Mouse (Mus musculus) thymus, postnatal 25 days (tissue): Measurements from ENCODE around the gene Tipin.
"Not testable (repeated sequence)": the region's sequence is repeated elsewhere in the genome, so short reads cannot be mapped to it uniquely, and the experiment has no call there.

Experiments
- DNase-seq: peaks from one replicate; pipeline ENCODE4 v3.0.0; 2022

The Tipin gene

DNA sequence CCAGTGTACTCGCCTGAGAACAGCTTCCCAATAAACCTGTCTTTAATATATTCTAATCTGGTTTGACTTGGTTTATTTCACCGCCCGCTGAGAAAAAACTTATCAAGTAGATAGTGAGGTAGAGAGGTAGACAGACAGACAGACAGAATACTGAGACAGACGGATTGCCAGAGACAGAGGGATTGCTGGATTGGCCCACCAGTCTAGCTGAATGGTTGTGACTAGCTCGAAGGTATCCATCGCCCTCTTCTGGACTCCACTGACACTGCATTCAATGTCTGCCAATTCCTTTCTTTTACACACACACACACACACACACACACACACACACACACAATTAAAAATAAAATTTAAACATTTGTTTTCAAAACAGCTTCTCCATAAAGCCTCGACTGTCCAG, 8.8 kb upstream of the Tipin start:
- DNase-seq = peak; percentile 23

DNA sequence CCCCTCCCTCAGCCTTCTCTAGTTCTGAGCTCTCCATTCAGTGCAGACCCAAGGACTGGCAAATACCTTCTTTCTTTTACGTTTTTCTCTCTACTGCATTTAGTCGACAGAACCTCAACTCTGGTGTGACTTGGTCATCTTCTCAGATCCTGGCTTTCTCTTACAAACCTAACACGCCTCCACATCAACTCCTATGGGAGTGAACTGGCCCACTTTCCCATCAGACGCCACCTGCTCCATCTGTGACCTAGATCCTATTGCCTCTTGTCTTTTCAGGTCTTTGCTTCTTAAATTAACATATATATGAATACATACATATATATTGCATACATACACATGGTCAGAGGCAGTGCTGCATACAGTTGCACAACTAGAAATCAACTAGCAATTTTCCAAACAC, 7.6 kb upstream of the Tipin start:
- DNase-seq = no peak

DNA sequence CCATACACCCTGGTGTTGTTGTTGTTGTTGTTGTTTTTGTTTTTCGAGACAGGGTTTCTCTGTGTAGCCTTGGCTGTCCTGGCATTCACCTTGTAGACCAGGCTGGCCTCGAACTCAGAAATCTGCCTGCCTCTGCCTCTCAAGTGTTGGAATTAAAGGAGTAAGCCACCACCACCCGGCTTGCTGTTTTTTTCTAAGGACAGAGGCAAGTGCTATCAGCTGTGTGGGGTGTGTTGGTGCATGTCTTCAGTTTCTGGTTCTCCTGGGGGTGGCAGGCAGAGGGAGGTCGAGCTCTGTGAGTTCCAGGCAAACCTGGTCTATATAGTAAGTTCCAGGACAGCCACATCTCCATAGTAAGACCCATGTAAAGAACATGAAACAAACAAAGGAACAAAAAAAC, 7.1 kb upstream of the Tipin start:
- no peak for DNase-seq

DNA sequence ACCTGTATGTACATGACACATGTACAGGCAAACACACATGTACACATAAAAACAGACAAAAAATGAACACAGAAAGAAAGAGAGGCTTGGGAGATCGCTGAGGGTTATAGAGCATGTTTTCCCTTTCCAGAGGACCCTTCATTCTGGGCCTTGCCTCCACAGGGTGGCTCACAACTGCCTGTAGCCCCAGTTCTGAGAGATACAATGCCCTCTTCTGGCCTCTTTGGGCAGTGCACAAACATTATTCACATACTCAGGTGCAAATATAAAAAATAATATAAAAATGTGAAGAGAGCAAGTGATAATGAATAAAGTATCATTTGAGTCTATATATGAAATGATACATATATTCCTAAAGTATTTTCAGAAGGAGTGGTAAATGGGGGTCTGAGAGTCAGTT, 6.5 kb upstream of the Tipin start:
- peak; percentile 23 for DNase-seq

DNA sequence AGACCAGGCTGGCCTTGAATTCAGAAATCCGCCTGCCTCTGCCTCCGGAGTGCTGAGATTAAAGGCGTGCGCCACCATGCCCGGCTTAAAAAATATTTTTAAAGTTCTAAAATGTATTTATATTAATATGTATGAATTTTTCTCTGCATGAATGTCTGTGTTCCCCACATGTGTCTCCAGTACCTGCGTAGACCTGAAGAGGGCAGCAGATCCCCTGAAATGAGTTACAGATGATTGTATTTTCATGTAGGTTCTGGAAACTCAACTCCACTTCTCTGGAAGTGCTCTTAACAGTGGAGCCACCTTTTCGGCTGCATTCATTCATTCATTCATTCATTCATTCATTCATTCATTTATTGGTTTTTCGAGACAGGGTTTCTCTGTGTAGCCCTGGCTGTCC, 3.7 kb upstream of the Tipin start:
- peak; percentile 76 for DNase-seq

DNA sequence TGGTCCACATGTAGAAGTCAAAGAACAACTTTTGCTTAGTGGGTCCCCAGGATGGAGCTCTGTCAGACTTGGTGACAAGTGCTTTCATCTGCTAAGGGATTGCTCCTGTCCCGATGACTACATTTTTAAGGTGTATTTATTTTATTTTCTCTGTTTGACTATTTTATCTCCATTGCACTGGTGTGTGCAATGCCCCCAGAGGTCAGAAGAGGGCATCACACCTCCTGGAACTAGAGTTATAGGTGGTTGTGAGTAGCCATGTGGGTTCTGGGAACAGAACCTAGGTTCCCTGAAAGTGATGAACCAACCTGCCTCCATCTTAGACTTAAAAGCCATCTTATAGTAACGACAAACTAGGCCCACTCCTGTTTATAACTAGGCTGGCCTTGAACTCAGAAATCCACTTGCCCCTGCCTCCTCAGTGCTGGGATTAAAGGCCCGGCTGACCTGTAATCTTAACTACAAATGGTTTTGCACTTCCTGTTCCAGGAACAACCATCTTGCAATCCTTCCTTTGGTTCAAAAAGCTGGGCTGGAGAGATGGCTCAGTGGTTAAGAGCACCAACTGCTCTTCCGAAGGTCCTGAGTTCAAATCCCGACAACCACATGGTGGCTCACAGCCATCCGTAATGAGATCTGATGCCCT, 2.6 kb upstream of the Tipin start:
- DNase-seq = no peak

- DNase-seq = no peak
Observed at GRCm38 (mm10) chr9:64281781-64282178, 399 bp downstream of the Tipin start.

- DNase-seq = no peak
Observed at GRCm38 (mm10) chr9:64282404-64282987, 1.1 kb downstream of the Tipin start.

GRCm38 (mm10) chr9:64303086-64303485, 21.7 kb downstream of the Tipin start:
- not testable (repeated sequence) for DNase-seq

- no peak for DNase-seq
Observed at GRCm38 (mm10) chr9:64306476-64307312, 25.3 kb downstream of the Tipin start.

DNA sequence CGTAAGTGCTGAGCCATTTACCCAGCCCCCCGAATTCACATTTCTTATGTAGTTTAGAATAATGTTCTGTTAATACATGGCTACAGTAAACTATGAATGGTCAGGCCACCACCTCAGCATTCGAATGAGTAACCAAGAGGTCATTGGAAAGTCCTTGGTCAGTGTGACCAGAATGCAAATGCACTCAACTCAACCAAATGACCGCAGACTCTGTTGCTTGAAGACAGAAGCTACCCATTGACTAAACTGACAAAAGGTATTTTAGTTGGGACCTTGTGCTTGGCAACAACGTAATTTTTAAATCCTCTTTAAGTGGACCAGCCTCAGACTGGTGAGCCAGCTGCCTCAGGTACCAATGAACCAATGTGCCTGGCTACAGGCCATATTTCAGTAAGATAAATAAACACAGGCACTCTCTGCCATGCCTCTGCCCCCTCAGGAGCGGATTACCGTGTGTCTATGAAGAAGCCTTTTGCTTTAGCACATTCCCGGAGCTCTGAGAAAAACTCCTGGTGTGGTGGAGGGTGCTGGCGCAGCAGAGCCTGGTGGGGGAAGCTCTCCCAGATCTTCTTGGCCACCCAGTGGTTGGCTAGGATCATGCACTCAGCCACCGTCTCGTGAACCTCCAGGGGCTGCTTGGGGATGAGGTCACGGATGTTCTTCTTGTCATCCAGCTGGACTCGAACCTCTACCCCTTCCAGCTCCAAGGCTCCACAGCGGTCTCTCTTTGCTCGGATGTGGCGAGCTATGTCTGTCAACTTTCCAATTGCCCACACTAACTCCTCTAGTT, 29.8 kb downstream of the Tipin start:
- DNase-seq = no peak

DNA sequence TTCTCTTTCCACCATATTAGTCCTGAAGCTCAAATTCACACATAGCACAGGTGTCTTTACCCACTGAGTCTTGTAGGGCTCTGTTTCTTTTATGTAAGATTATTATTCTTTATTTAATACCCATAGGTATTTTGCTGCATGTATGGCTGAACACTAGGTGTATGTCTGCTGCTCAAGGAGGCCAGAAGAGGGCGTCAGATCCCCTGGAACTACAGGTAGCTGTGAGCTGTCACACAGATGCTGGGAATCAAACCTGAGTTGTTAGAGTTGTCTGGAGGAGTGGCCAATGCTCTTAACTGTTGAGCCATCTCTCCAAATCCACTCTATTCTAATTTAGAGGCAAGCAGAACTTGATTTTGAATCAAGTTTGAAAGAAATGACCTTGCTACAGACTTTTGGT, 30.7 kb downstream of the Tipin start:
- DNase-seq = no peak

GRCm38 (mm10) chr9:64314696-64315095, 33.3 kb downstream of the Tipin start:
- DNase-seq = no peak

DNA sequence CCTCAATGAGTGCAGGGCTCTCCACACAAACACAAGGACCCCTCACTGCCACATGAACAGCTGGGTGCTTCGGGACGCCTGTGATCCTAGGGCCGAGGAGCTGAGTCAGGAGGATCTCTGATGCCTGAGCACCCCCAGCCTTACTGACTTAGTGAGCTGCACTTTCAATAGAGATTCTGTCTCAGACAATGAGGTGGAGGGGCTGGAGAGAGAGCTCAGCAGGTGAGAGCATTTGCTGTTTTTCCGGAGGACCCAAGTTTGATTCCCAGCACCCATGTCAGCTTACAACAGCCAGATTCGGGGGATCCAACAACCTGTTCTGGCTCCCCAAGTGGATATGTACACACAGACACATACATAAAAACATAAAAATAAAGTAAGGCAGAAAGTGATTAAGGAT, 35.6 kb downstream of the Tipin start:
- DNase-seq = no peak

GRCm38 (mm10) chr9:64323976-64324375, 42.6 kb downstream of the Tipin start:
- DNase-seq = no peak

- no peak for DNase-seq
Observed at GRCm38 (mm10) chr9:64335825-64336224, 54.4 kb downstream of the Tipin start.

- no peak for DNase-seq
Observed at GRCm38 (mm10) chr9:64339361-64339760, 58.0 kb downstream of the Tipin start.

DNA sequence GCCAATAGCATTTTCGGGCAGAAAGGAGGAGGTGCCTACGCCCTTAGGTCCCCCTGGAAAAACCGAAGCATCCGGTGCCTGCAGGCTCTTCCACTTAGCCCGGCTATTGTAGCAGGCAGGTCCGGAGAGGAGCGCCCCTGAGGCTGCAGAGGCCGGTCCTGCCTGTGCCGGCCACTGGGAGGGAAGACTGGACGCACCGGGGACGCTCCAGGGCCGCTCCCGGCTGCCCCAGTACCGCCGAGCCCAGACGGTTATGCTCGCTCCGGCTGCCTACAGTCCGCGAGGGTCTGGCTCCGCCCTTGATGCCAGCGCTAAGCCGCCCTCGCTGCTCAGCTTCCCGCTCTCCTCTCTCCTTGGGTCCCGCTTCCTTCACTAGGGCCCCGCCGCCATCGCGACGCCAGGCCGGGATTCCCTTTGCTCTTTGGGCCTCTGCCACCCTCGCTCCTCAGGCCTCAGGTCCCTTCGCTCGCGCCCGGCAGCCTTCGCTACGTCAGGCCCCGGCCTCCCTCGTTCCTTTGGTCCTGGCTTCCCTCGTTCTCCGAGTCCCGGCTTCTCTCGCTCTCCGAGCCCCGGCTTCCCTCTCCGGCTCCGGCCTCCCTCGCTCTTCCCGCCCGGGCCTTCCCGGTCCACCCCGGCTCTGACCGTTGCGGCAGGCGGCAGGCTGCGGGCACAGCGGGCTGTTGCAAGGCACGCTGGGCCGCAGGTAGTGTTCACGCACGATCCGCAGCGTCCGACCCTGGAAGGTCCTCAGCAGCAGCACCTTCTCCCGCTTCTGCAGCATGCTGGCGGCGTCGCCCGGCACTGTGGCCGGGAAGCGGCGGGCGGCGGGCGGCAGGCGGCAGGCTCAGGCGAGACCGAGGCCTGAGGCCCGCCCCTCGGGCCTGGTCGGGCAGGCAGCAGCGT, 59.2 kb downstream of the Tipin start:
- DNase-seq = peak; percentile 75

GRCm38 (mm10) chr9:64341254-64341566, 59.8 kb downstream of the Tipin start, which contains the start of gene Dis3l:
Gene Dis3l (minus strand): TSS chr9:64341288.
- no peak for DNase-seq

GRCm38 (mm10) chr9:64341671-64342070, 60.3 kb downstream of the Tipin start:
- no peak for DNase-seq

- no peak for DNase-seq
Observed at GRCm38 (mm10) chr9:64343656-64344055, 62.3 kb downstream of the Tipin start.

GRCm38 (mm10) chr9:64345931-64346330, 64.5 kb downstream of the Tipin start:
- no peak for DNase-seq
